ENCODE assay signal across 23 mouse cellular contexts in genomic region chr1:74153461-74154184, GRCm38 (mm10). TPM values are rescaled to one million over a fixed set of nuclear protein-coding genes. Genes with fewer than 3 reads are reported as not detected.
DNase-seq lines count a peak whose midpoint lies in the region; ATAC-seq and TF ChIP-seq lines count a peak whose summit lies in the region.
"Had no signal": no experiment of that assay in that cellular context is flagged by ENCODE, and none has a peak within 500 bp of the region (broad histone marks: within the 10 kb centered on the region; RNA-seq: fewer than 3 reads in every experiment).

Gene Cxcr2, plus strand, starts transcription at chr1:74153989.

- ATAC-seq in common myeloid progenitor, adult 5-6 weeks (replicated peaks; ENCODE audit: low read depth, poor library complexity, severe bottlenecking): 0 out of 2 replicates have a peak, but pooled peaks have one; percentile 17
- no peak for ATAC-seq in liver, postnatal 0 days
- ATAC-seq: forebrain, embryonic 13.5 days; inflammation-experienced regulatory T-cells, adult 6 months; midbrain, embryonic 13.5 days had no signal

- H3K4me1 ChIP-seq in heart, embryonic 10.5 days: peaks cover 39% of the 10 kb centered on the region
- H3K4me1 ChIP-seq in liver, postnatal 0 days (ENCODE audit: insufficient read depth): peaks cover 9% of the 10 kb centered on the region; the same call in 1 of the 2 replicates
- H3K4me1 ChIP-seq: limb, embryonic 13.5 days; midbrain, embryonic 13.5 days had no signal

- H3K4me3 ChIP-seq in heart, embryonic 10.5 days: no peak within 1 kb of the TSS
- peak within 1 kb of the TSS; percentile 28 for H3K4me3 ChIP-seq in liver, postnatal 0 days (ENCODE audit: low read depth, low read length)
- H3K4me3 ChIP-seq: forebrain, embryonic 13.5 days; hindbrain, embryonic 12.5 days; limb, embryonic 13.5 days; midbrain, embryonic 13.5 days; myocyte had no signal

- no peak within 1 kb of the TSS for H3K27ac ChIP-seq in heart, embryonic 10.5 days
- peak within 1 kb of the TSS; percentile 71 for H3K27ac ChIP-seq in liver, postnatal 0 days (ENCODE audit: low read depth)
- H3K27ac ChIP-seq: forebrain, embryonic 13.5 days; hindbrain, embryonic 12.5 days; limb, embryonic 13.5 days; midbrain, embryonic 13.5 days had no signal

- WGBS in heart, embryonic 10.5 days: 63% methylated on average over 8 of the region's 8 CpGs
- WGBS in liver, postnatal 0 days (ENCODE audit: insufficient replicate concordance): 43% methylated on average over 8 of the region's 8 CpGs

- no peaks in the 10 kb centered on the region for H3K27me3 ChIP-seq in heart, embryonic 10.5 days (ENCODE audit: insufficient read depth, poor library complexity, severe bottlenecking)
- H3K27me3 ChIP-seq in liver, postnatal 0 days (ENCODE audit: insufficient read depth, low read length): no peaks in the 10 kb centered on the region
- H3K27me3 ChIP-seq: forebrain, embryonic 13.5 days; hindbrain, embryonic 12.5 days; limb, embryonic 13.5 days; midbrain, embryonic 13.5 days had no signal

- no peak for TF ChIP-seq EP300 in liver, postnatal 0 days (IDR thresholded peaks at IDR 0.05; ENCODE audit: low read depth)

- peak within 1 kb of the TSS; percentile 22 for H3K4me2 ChIP-seq in liver, postnatal 0 days (ENCODE audit: low read depth, low read length)
- H3K4me2 ChIP-seq: forebrain, embryonic 13.5 days; hindbrain, embryonic 12.5 days; limb, embryonic 13.5 days; lung, embryonic 14.5 days; midbrain, embryonic 13.5 days had no signal

- H3K36me3 ChIP-seq in heart, embryonic 10.5 days: no peaks in the 10 kb centered on the region
- 0 out of 2 replicates have a peak, but pooled peaks cover under 1% of the 10 kb centered on the region for H3K36me3 ChIP-seq in liver, postnatal 0 days (replicated peaks; ENCODE audit: insufficient read depth, low read length)
- H3K36me3 ChIP-seq: G1E; hindbrain, embryonic 12.5 days; limb, embryonic 13.5 days; midbrain, embryonic 13.5 days had no signal

- H3K9me3 ChIP-seq in heart, embryonic 10.5 days: no peaks in the 10 kb centered on the region
- H3K9me3 ChIP-seq in liver, postnatal 0 days (ENCODE audit: low read length): no peaks in the 10 kb centered on the region
- H3K9me3 ChIP-seq: forebrain, embryonic 13.5 days; G1E; hindbrain, embryonic 12.5 days; limb, embryonic 13.5 days; midbrain, embryonic 13.5 days had no signal

- DNase-seq in heart, embryonic 10.5 days (ENCODE audit: low spot score): peak; percentile 46
- DNase-seq in heart, adult 9 months (ENCODE audit: low spot score in 2 of 2): no peak
- DNase-seq in liver, postnatal 0 days: no peak
- DNase-seq in thymus, postnatal 14 days: peak; percentile 49
- no peak for DNase-seq in lung, adult 18-20 months
- DNase-seq in retina, postnatal 1 day: no peak
- DNase-seq in frontal cortex, postnatal 25 days (ENCODE audit: low spot score in 2 of 2): no peak
- DNase-seq: adrenal gland, postnatal 25 days; cerebellum, adult 18-20 months; cerebellum, postnatal 25 days; gastrocnemius, postnatal 14 days; heart, postnatal 10 days; kidney, adult 9 months; kidney, postnatal 36 days; lung, embryonic 14.5 days had no signal

- TF ChIP-seq CTCF in liver, postnatal 0 days (IDR thresholded peaks at IDR 0.05; ENCODE audit: low read depth): no peak

- no peak within 1 kb of the TSS; the same call in 1 of the 2 replicates for H3K9ac ChIP-seq in liver, postnatal 0 days (replicated peaks)
- H3K9ac ChIP-seq: forebrain, embryonic 13.5 days; hindbrain, embryonic 12.5 days; limb, embryonic 13.5 days; lung, embryonic 14.5 days; midbrain, embryonic 13.5 days had no signal

RNA-seq across cellular contexts. Expression of gene Cxcr2, which starts in this region (rescaled TPM):
- polyA plus RNA-seq in heart, embryonic 10.5 days (2016; fragmentation: Nextera tagmentation; extraction: Ambion mirVana): 0.09 and 0.20 TPM in 2 replicates
- 9.4 and 9.6 TPM in 2 replicates for total RNA-seq in common myeloid progenitor, adult 5-6 weeks (2017)
- polyA plus RNA-seq in liver, postnatal 0 days (2015; fragmentation: Nextera tagmentation; extraction: Ambion mirVana): 2.5 and 3.2 TPM in 2 replicates
- total RNA-seq: adrenal gland, postnatal 25 days; gastrocnemius, postnatal 14 days had no signal
- polyA plus RNA-seq: G1E; hindbrain, embryonic 12.5 days; myocyte had no signal

Comparison
In these comparisons a context has a peak if more than half of its experiments do, and no peak if none do; other contexts are left out.
1. Peak in DNase-seq in heart, embryonic 10.5 days; RNA of the gene not detected or under 1 TPM.